In genomic region chr11:86683395-86684125, GRCm38 (mm10) we compare ENCODE assay signal across 7 mouse cellular contexts. TPM values are rescaled to one million over a fixed set of nuclear protein-coding genes. Genes with fewer than 3 reads are reported as not detected.
DNase-seq lines count a peak whose midpoint lies in the region; ATAC-seq and TF ChIP-seq lines count a peak whose summit lies in the region.

Gene Vmp1, minus strand, starts transcription at chr11:86683836.
Gene Ptrh2, plus strand, starts transcription at chr11:86683985.

- H3K4me2 ChIP-seq in intestine, postnatal 0 days (replicated peaks; ENCODE audit: low read depth) = peak within 1 kb of the TSS; percentile 83
- H3K4me2 ChIP-seq in midbrain, embryonic 12.5 days (replicated peaks) = peak within 1 kb of the TSS; percentile 81

- no peaks in the 10 kb centered on the region for H3K27me3 ChIP-seq in embryonic facial prominence, embryonic 10.5 days (replicated peaks; ENCODE audit: low read depth, poor library complexity, severe bottlenecking)
- no peaks in the 10 kb centered on the region for H3K27me3 ChIP-seq in intestine, postnatal 0 days (replicated peaks; ENCODE audit: control insufficient read depth, insufficient read depth, low read length)
- H3K27me3 ChIP-seq in midbrain, embryonic 12.5 days = no peaks in the 10 kb centered on the region
- H3K27me3 ChIP-seq in small intestine, adult 2 months (ENCODE audit: control insufficient read depth, insufficient read depth, low read length) = no peaks in the 10 kb centered on the region

- peak; percentile 96 for DNase-seq in adrenal gland, postnatal 10 days
- peak; percentile 97 for DNase-seq in embryonic facial prominence, embryonic 10.5 days (ENCODE audit: low spot score)
- peak; percentile 79 for DNase-seq in gonadal fat pad, adult 2 months (ENCODE audit: low read depth)
- peak; percentile 94 for DNase-seq in left cerebral cortex, postnatal 4 days

- H3K9ac ChIP-seq in intestine, postnatal 0 days (ENCODE audit: low read depth, low read length) = peak within 1 kb of the TSS; percentile 90
- H3K9ac ChIP-seq in midbrain, embryonic 12.5 days (replicated peaks) = peak within 1 kb of the TSS; percentile 89

- ATAC-seq in intestine, postnatal 0 days = peak; percentile 88
- ATAC-seq in midbrain, embryonic 12.5 days (ENCODE audit: low FRiP score, low read depth) = peak; percentile 95

- TF ChIP-seq POLR2A in small intestine, adult 2 months (IDR thresholded peaks at IDR 0.05; ENCODE audit: low read depth, low read length) = peak; percentile 40; the same call in 1 of the 2 replicates

- peak within 1 kb of the TSS; percentile 86 for H3K4me3 ChIP-seq in embryonic facial prominence, embryonic 10.5 days
- H3K4me3 ChIP-seq in intestine, postnatal 0 days (ENCODE audit: low read depth, low read length) = peak within 1 kb of the TSS; percentile 84
- H3K4me3 ChIP-seq in midbrain, embryonic 12.5 days = peak within 1 kb of the TSS; percentile 90
- H3K4me3 ChIP-seq in small intestine, adult 2 months (ENCODE audit: low read depth, low read length) = peak within 1 kb of the TSS; percentile 99

- no peak for TF ChIP-seq CTCF in intestine, postnatal 0 days (IDR thresholded peaks at IDR 0.05; ENCODE audit: low read depth)
- TF ChIP-seq CTCF in small intestine, adult 2 months (IDR thresholded peaks at IDR 0.05; ENCODE audit: extremely low read depth, insufficient read length, insufficient replicate concordance, low read depth, low read length) = no peak

- no peaks in the 10 kb centered on the region for H3K9me3 ChIP-seq in embryonic facial prominence, embryonic 10.5 days
- H3K9me3 ChIP-seq in intestine, postnatal 0 days (ENCODE audit: control insufficient read depth) = no peaks in the 10 kb centered on the region
- H3K9me3 ChIP-seq in midbrain, embryonic 12.5 days = no peaks in the 10 kb centered on the region

- peaks cover 32% of the 10 kb centered on the region for H3K4me1 ChIP-seq in embryonic facial prominence, embryonic 10.5 days
- 0 out of 2 replicates have a peak, but pooled peaks cover 6% of the 10 kb centered on the region for H3K4me1 ChIP-seq in intestine, postnatal 0 days (replicated peaks; ENCODE audit: control insufficient read depth, insufficient read depth, low read length)
- H3K4me1 ChIP-seq in midbrain, embryonic 12.5 days = peaks cover 34% of the 10 kb centered on the region
- peaks cover 6% of the 10 kb centered on the region; the same call in 1 of the 2 replicates for H3K4me1 ChIP-seq in small intestine, adult 2 months (ENCODE audit: control insufficient read depth, insufficient read depth, insufficient read length, low read length)

- H3K36me3 ChIP-seq in embryonic facial prominence, embryonic 10.5 days (replicated peaks) = peaks cover 30% of the 10 kb centered on the region
- H3K36me3 ChIP-seq in intestine, postnatal 0 days (ENCODE audit: control insufficient read depth, insufficient read depth) = no peaks in the 10 kb centered on the region
- H3K36me3 ChIP-seq in midbrain, embryonic 12.5 days = peaks cover 7% of the 10 kb centered on the region; the same call in 1 of the 2 replicates
- peaks cover 2% of the 10 kb centered on the region; the same call in 1 of the 2 replicates for H3K36me3 ChIP-seq in small intestine, adult 2 months (ENCODE audit: control insufficient read depth, insufficient read depth, low read length)

- H3K27ac ChIP-seq in embryonic facial prominence, embryonic 10.5 days (replicated peaks) = peak within 1 kb of the TSS; percentile 90
- peak within 1 kb of the TSS; percentile 87 for H3K27ac ChIP-seq in intestine, postnatal 0 days (ENCODE audit: low read depth, low read length)
- peak within 1 kb of the TSS; percentile 84 for H3K27ac ChIP-seq in midbrain, embryonic 12.5 days (replicated peaks)
- peak within 1 kb of the TSS; percentile 90 for H3K27ac ChIP-seq in small intestine, adult 2 months (ENCODE audit: insufficient read depth, low read depth, low read length)

- intact Hi-C loops in left cerebral cortex, postnatal 4 days (cut with DNase I) = no loop called here

- under 1% methylated on average over 56 of the region's 56 CpGs for WGBS in embryonic facial prominence, embryonic 10.5 days
- WGBS in intestine, postnatal 0 days = under 1% methylated on average over 56 of the region's 56 CpGs
- under 1% methylated on average over 56 of the region's 56 CpGs for WGBS in midbrain, embryonic 12.5 days
- WGBS in small intestine, adult 2 months = under 1% methylated on average over 56 of the region's 56 CpGs

RNA-seq across cellular contexts. Expression of gene Vmp1, which starts in this region (rescaled TPM):
- 100 to 1,000 TPM in 1 of 2 experiments, 10 to 100 TPM in 1; 95.7 to 104 TPM for total RNA-seq in adrenal gland, postnatal 10 days (2021)
- polyA plus RNA-seq in embryonic facial prominence, embryonic 10.5 days (2016; fragmentation: Nextera tagmentation; extraction: Ambion mirVana) = 84.9 and 89.9 TPM in 2 replicates
- polyA plus RNA-seq in gonadal fat pad, adult 2 months (2012; rRNA removed) = 133 and 136 TPM in 2 replicates
- polyA plus RNA-seq in intestine, postnatal 0 days (2015; fragmentation: Nextera tagmentation; extraction: Ambion mirVana) = 387 and 408 TPM in 2 replicates
- total RNA-seq in left cerebral cortex, postnatal 4 days (2021) = 100 to 1,000 TPM; 103 to 113 TPM
- 87.4 and 92.9 TPM in 2 replicates for polyA plus RNA-seq in midbrain, embryonic 12.5 days (2016; fragmentation: Nextera tagmentation; extraction: Ambion mirVana)
- polyA plus RNA-seq in small intestine, adult 2 months (2012; rRNA removed) = 22.1 and 38.8 TPM in 2 replicates

RNA-seq across cellular contexts. Expression of gene Ptrh2, which starts in this region (rescaled TPM):
- total RNA-seq in adrenal gland, postnatal 10 days (2021) = 10 to 100 TPM; 17.7 to 19.0 TPM
- polyA plus RNA-seq in embryonic facial prominence, embryonic 10.5 days (2016; fragmentation: Nextera tagmentation; extraction: Ambion mirVana) = 44.5 and 46.8 TPM in 2 replicates
- 5.0 and 5.3 TPM in 2 replicates for polyA plus RNA-seq in gonadal fat pad, adult 2 months (2012; rRNA removed)
- polyA plus RNA-seq in intestine, postnatal 0 days (2015; fragmentation: Nextera tagmentation; extraction: Ambion mirVana) = 14.2 and 14.6 TPM in 2 replicates
- 10 to 100 TPM; 15.1 to 18.5 TPM for total RNA-seq in left cerebral cortex, postnatal 4 days (2021)
- polyA plus RNA-seq in midbrain, embryonic 12.5 days (2016; fragmentation: Nextera tagmentation; extraction: Ambion mirVana) = 36.8 and 37.7 TPM in 2 replicates
- 0.90 and 1.5 TPM in 2 replicates for polyA plus RNA-seq in small intestine, adult 2 months (2012; rRNA removed)

Comparison
In these comparisons a context has a peak if more than half of its experiments do, and no peak if none do; other contexts are left out.
1. Peak in every context shown above with its lines: DNase-seq, ATAC-seq, H3K4me3 ChIP-seq and H3K27ac ChIP-seq.